Mouse (Mus musculus) CD4-positive, CD25-positive, alpha-beta regulatory T cell, adult 2 months (primary cell): ENCODE measurements around the gene Ugp2.
A peak's percentile ranks its signal among the peaks of the same experiment; 100 is the strongest.
"Not testable (repeated sequence)": the region's sequence is repeated elsewhere in the genome, so short reads cannot be mapped to it uniquely, and the experiment has no call there.

Experiments
- DNase-seq: peaks from one replicate; pipeline ENCODE4 v3.0.0-alpha.2; 2012; ENCODE audit warnings: low read depth, low spot score

Ugp2 gene

GRCm38 (mm10) chr11:21332639-21333295 lies 38.2 kb downstream of the Ugp2 start:
- DNase-seq = peak; percentile 66

- no peak for DNase-seq
Observed at GRCm38 (mm10) chr11:21328141-21328540, 42.9 kb downstream of the Ugp2 start.

GRCm38 (mm10) chr11:21327486-21327885 lies 43.5 kb downstream of the Ugp2 start:
- DNase-seq = no peak

DNA sequence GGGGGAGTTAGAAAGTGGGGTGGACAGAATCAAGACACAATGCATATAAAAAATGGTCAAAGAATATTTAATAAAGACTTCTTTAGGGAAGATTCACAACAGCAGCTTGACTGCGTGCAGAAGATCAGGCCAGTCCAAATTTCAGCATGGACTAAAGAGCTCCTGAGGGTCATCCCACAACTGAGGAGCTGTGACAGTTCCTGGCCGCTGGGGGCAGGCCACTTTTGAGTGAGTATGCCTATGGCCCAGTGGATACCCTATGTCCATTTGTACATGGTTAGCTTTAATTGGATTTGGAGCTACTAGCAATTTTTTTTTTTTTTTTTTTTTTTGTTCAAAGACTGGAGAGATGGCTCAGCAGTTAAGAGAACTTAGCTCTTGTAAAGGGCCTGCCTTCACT lies 44.2 kb downstream of the Ugp2 start:
- no peak for DNase-seq

GRCm38 (mm10) chr11:21325781-21326180 lies 45.2 kb downstream of the Ugp2 start:
- no peak for DNase-seq

- peak; percentile 27 for DNase-seq
Observed at GRCm38 (mm10) chr11:21322349-21322748, 48.7 kb downstream of the Ugp2 start.

GRCm38 (mm10) chr11:21321577-21321976 lies 49.4 kb downstream of the Ugp2 start:
- DNase-seq = no peak

- DNase-seq = peak; percentile 40
Observed at GRCm38 (mm10) chr11:21313922-21314657, 56.9 kb downstream of the Ugp2 start.

GRCm38 (mm10) chr11:21309516-21309915 lies 61.5 kb downstream of the Ugp2 start:
- DNase-seq = no peak

DNA sequence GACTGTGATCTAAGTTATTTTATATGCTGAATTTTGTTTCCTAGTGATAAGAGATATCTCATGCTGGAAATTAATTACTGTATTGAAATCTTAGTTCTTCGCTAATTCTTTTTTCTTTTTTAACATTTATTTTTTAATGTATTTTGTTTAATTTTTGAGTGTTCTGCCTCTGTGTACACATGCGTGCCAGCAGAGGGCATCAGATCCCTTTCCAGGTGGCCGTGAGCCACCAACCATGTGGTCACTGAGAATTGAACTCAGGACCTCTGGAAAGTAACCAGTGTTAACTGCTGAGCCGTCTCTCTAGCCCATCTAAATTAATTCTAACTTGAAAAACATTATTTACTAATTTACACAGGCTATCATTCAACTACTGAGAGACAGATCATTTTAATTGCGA lies 62.9 kb downstream of the Ugp2 start:
- DNase-seq = peak; percentile 57

- no peak for DNase-seq
Observed at GRCm38 (mm10) chr11:21307078-21307668, 63.8 kb downstream of the Ugp2 start.

DNA sequence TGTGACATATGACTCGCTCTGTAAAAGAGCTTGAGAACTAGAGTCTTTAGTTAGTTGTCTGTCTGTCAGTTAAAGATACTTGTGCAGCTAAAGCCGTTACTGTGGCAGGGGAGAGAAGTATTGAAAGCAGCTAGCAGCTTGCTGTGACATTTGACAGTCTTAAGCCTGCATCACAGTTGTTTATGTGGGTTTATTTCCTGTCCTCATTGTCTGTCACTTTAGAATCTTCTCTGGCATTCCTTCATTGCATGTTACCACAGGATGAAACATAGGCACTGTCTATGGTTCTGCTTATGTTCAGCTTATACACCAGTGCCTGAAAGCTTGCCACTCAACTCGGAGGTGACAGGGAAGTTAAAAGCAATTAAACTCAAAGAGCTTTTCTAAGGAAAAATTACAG lies 67.4 kb downstream of the Ugp2 start:
- DNase-seq = peak; percentile 50

DNA sequence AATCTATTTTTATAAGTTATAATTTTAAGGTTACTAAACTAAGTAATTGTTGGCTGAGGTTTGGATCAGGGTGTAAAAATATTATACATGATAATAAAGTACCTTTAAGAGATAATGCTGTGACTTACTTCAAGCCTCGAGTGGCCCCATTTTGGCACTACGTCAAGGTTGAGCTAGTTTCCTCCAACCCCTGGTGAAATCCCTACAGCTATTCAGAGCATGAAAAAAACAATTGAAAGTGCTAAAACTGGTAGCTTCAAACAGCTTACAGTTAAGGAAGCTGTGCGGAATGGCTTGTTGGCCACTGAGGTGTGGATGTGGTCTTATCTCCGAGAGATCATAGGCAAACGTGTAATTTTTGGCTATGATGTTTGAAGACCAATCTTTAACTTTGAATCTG lies 75.5 kb downstream of the Ugp2 start:
- no peak for DNase-seq

DNA sequence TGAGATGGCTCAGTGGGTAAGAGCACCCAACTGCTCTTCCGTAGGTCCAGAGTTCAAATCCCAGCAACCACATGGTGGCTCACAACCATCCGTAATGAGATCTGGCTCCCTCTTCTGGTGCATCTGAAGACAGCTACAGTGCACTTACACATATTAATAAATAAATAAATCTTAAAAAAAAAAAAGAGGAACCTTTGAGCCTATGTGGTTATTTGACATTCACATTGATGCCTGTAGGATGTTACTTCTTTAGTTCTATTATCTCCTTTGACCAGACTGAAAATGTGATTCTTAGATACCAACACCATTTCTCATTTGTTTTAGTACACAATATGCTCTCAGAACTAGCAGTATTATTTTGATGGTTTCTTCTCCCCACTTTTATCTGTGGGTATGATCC lies 82.8 kb downstream of the Ugp2 start:
- DNase-seq = not testable (repeated sequence)

GRCm38 (mm10) chr11:21286391-21286790 lies 84.6 kb downstream of the Ugp2 start:
- DNase-seq = no peak

- DNase-seq = no peak
Observed at GRCm38 (mm10) chr11:21276151-21276550, 94.8 kb downstream of the Ugp2 start.
